Mouse (Mus musculus) MN1 (cell line): ENCODE data around the gene Smim14.

ENCODE experiments used
- DNase-seq: peaks from one replicate; pipeline ENCODE4 v3.0.0-alpha.2; 2016; ENCODE audit warnings: low spot score

The Smim14 gene

GRCm38 (mm10) chr5:65401251-65401994, 135.6 kb downstream of the Smim14 start:
- peak; percentile 79 for DNase-seq
